Mouse (Mus musculus) thymus, adult 18-20 months (tissue): ENCODE measurements around the gene Tomm6.
"Not testable (repeated sequence)": the region's sequence is repeated elsewhere in the genome, so short reads cannot be mapped to it uniquely, and the experiment has no call there.

Experiments
- DNase-seq, 2 experiments: peaks; one replicate each; pipeline ENCODE4 v3.0.0; 2022; ENCODE audit warnings: mixed read lengths in 2 of 2

Tomm6 gene

GRCm38 (mm10) chr17:47694503-47695336 is 6.5 kb upstream of the Tomm6 start, which contains the start of gene Prickle4:
Prickle4 (minus strand) TSS chr17:47694736.
- peak; percentile 88 to 89 for DNase-seq

GRCm38 (mm10) chr17:47694442-47694502 is 6.1 kb upstream of the Tomm6 start, which contains the start of gene Gm21981:
Gm21981 (minus strand) TSS chr17:47694455.
- no peak for DNase-seq

- DNase-seq, result no peak
These were observed 5.7 kb upstream of the Tomm6 start for GRCm38 (mm10) chr17:47693671-47694441.

GRCm38 (mm10) chr17:47691650-47692049 is 3.5 kb upstream of the Tomm6 start:
- no peak for DNase-seq

- DNase-seq, result no peak
These were observed 1.7 kb upstream of the Tomm6 start for GRCm38 (mm10) chr17:47689894-47690293.

- DNase-seq, result peak; percentile 33 to 39
These were observed 706 bp upstream of the Tomm6 start, which contains the start of gene Frs3 for GRCm38 (mm10) chr17:47688608-47689575. Frs3 (plus strand) TSS chr17:47689030.

GRCm38 (mm10) chr17:47687409-47688343 is 510 bp downstream of the Tomm6 start:
- peak; percentile 84 to 90 for DNase-seq

GRCm38 (mm10) chr17:47682836-47683235 is 5.3 kb downstream of the Tomm6 start:
- DNase-seq, result no peak

GRCm38 (mm10) chr17:47678702-47679101 is 9.5 kb downstream of the Tomm6 start:
- DNase-seq, result no peak

- no peak for DNase-seq
These were observed 9.9 kb downstream of the Tomm6 start for GRCm38 (mm10) chr17:47678238-47678637.

- DNase-seq, result no peak
These were observed 11.6 kb downstream of the Tomm6 start for GRCm38 (mm10) chr17:47676581-47676980.

- no peak for DNase-seq
These were observed 15.7 kb downstream of the Tomm6 start for GRCm38 (mm10) chr17:47672311-47673111.

GRCm38 (mm10) chr17:47671988-47672310 is 16.2 kb downstream of the Tomm6 start:
- no peak for DNase-seq

GRCm38 (mm10) chr17:47669166-47669565 is 19.0 kb downstream of the Tomm6 start:
- DNase-seq, result no peak

GRCm38 (mm10) chr17:47664474-47664873 is 23.7 kb downstream of the Tomm6 start:
- no peak for DNase-seq

- no peak for DNase-seq
These were observed 25.0 kb downstream of the Tomm6 start for GRCm38 (mm10) chr17:47663009-47663713.

- no peak for DNase-seq
These were observed 29.4 kb downstream of the Tomm6 start for GRCm38 (mm10) chr17:47658741-47659243.

GRCm38 (mm10) chr17:47657901-47658300 is 30.3 kb downstream of the Tomm6 start:
- no peak for DNase-seq

GRCm38 (mm10) chr17:47655697-47656096 is 32.5 kb downstream of the Tomm6 start:
- DNase-seq, result no peak

GRCm38 (mm10) chr17:47654346-47654745 is 33.8 kb downstream of the Tomm6 start:
- DNase-seq, result not testable (repeated sequence)
